Mouse (Mus musculus) cerebellum, adult 2 months (tissue): ENCODE results near the gene Cript.

ENCODE experiments used
- CTCF ChIP-seq: fragments of 200-500 bp; IDR thresholded peaks from 2 replicates; pipeline ENCODE4 v1.5.1; 2011; ENCODE audit warnings: low read depth, mild to moderate bottlenecking, control low read depth, low read length, moderate library complexity, borderline replicate concordance; ENCODE audit not compliant: insufficient read depth
- POLR2A ChIP-seq: fragments of 200-500 bp; IDR thresholded peaks from 2 replicates; pipeline ENCODE4 v1.6.1; 2011; ENCODE audit warnings: low read length, control low read depth, borderline replicate concordance; ENCODE audit not compliant: insufficient read depth

DNA sequence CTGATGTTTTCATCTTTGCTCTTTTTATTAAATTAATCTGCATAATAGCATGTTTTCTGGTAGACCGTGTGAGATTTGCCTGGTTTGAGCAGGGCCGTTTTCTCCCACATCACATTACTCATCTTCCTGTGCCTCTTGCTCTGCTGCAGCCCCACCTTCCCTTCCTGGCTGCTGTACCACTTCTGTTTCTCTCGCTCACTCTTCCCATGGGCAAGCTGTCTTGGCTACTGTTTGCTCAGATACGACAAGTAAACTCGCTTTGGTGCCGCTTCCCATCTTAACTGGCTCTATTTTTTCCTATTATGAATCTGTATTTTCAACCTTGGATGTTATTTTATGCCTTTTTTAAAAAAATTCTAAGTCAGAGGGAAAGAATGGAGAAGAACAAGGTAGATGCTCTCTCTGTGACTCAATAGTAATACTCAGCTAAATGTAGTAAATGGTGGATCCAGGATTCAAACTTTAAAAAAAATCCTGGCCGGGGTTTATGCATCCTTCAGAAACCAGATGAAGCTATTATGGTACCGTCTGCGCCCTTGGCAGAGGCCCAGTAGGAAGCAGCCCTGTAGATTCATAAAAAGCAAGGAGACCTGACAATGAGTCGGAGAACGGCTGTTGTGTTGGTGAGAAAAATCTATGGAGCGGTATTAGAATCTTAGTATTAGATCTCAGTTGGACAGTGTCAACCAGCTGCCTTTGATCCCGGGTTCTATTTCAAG is 13.9 kb upstream of the Cript start:
- TF ChIP-seq CTCF, result no peak
- no peak for TF ChIP-seq POLR2A
